Mouse (Mus musculus) liver, postnatal 0 days (tissue): ENCODE measurements at regions not wholly inside any gene's neighbourhood (a gene's known extent, or its start where the extent isn't known, plus 50 kb on each side); places are given as distances from the start of the nearest gene placed in this dataset.

Experiments
- CTCF ChIP-seq: sonication (generic); IDR thresholded peaks from 2 replicates; pipeline ENCODE4 v1.5.1; 2016; ENCODE audit warnings: antibody characterized with exemption, low read depth
- EP300 ChIP-seq: IDR thresholded peaks from 2 replicates; pipeline ENCODE4 v1.6.1; 2016; ENCODE audit warnings: antibody characterized with exemption, low read depth, mild to moderate bottlenecking

- TF ChIP-seq EP300 (no peak), CTCF (no peak)
These were observed 176.1 kb upstream of the Rora start for GRCm38 (mm10) chr9:68477466-68477865.
